Comparison of ENCODE assay signal across 15 mouse cellular contexts in genomic region chr6:83302264-83302663, GRCm38 (mm10). TPM values are rescaled to one million over a fixed set of nuclear protein-coding genes. Genes with fewer than 3 reads are reported as not detected.
DNase-seq lines count a peak whose midpoint lies in the region; ATAC-seq and TF ChIP-seq lines count a peak whose summit lies in the region.
"Had no signal": no experiment of that assay in that cellular context is flagged by ENCODE, and none has a peak within 500 bp of the region (broad histone marks: within the 10 kb centered on the region; RNA-seq: fewer than 3 reads in every experiment).

No protein-coding gene starts in this region.

- no peaks in the 10 kb centered on the region for H3K9me3 ChIP-seq in midbrain, postnatal 0 days (ENCODE audit: low read length)
- no peaks in the 10 kb centered on the region for H3K9me3 ChIP-seq in midbrain, embryonic 15.5 days
- no peaks in the 10 kb centered on the region for H3K9me3 ChIP-seq in neural tube, embryonic 13.5 days
- H3K9me3 ChIP-seq in midbrain, embryonic 11.5 days (ENCODE audit: control insufficient read depth, low read length): no peaks in the 10 kb centered on the region
- H3K9me3 ChIP-seq: embryonic facial prominence, embryonic 12.5 days; limb, embryonic 12.5 days had no signal

- H3K27ac ChIP-seq in midbrain, postnatal 0 days (ENCODE audit: low read depth, low read length): no peak overlapping the region
- H3K27ac ChIP-seq in midbrain, embryonic 15.5 days: no peak overlapping the region
- H3K27ac ChIP-seq in neural tube, embryonic 13.5 days (replicated peaks): peak overlapping the region; percentile 70
- no peak overlapping the region for H3K27ac ChIP-seq in midbrain, embryonic 11.5 days (ENCODE audit: low read depth, low read length)
- H3K27ac ChIP-seq: embryonic facial prominence, embryonic 12.5 days; limb, embryonic 12.5 days had no signal

- H3K4me2 ChIP-seq in midbrain, postnatal 0 days (ENCODE audit: low read depth, low read length, poor library complexity, severe bottlenecking): no peak overlapping the region
- H3K4me2 ChIP-seq in midbrain, embryonic 15.5 days: no peak overlapping the region
- no peak overlapping the region for H3K4me2 ChIP-seq in neural tube, embryonic 13.5 days
- H3K4me2 ChIP-seq in midbrain, embryonic 11.5 days: no peak overlapping the region
- H3K4me2 ChIP-seq: embryonic facial prominence, embryonic 12.5 days; limb, embryonic 12.5 days had no signal

- TF ChIP-seq CTCF in midbrain, postnatal 0 days (IDR thresholded peaks at IDR 0.05): no peak

- no peak overlapping the region for H3K4me3 ChIP-seq in midbrain, postnatal 0 days (ENCODE audit: low read depth, low read length)
- no peak overlapping the region for H3K4me3 ChIP-seq in midbrain, embryonic 15.5 days
- no peak overlapping the region for H3K4me3 ChIP-seq in neural tube, embryonic 13.5 days
- no peak overlapping the region for H3K4me3 ChIP-seq in midbrain, embryonic 11.5 days (ENCODE audit: low read depth, low read length)
- H3K4me3 ChIP-seq: embryonic facial prominence, embryonic 12.5 days; limb, embryonic 12.5 days had no signal

- 79% methylated on average over 5 of the region's 5 CpGs for WGBS in midbrain, postnatal 0 days
- WGBS in midbrain, embryonic 15.5 days: 79% methylated on average over 5 of the region's 5 CpGs
- 42% methylated on average over 5 of the region's 5 CpGs for WGBS in neural tube, embryonic 13.5 days
- WGBS in midbrain, embryonic 11.5 days: 94% methylated on average over 5 of the region's 5 CpGs

- intact Hi-C loops in heart, postnatal 25 days (cut with DNase I): no loop called here

- no peaks in the 10 kb centered on the region for H3K4me1 ChIP-seq in midbrain, postnatal 0 days (ENCODE audit: insufficient read depth, low read length)
- no peaks in the 10 kb centered on the region for H3K4me1 ChIP-seq in midbrain, embryonic 15.5 days
- H3K4me1 ChIP-seq in neural tube, embryonic 13.5 days (replicated peaks): peaks cover 12% of the 10 kb centered on the region
- H3K4me1 ChIP-seq in midbrain, embryonic 11.5 days (ENCODE audit: control insufficient read depth, insufficient read depth, low read length): no peaks in the 10 kb centered on the region
- H3K4me1 ChIP-seq: embryonic facial prominence, embryonic 12.5 days had no signal

- ATAC-seq in midbrain, postnatal 0 days (ENCODE audit: low FRiP score): no peak
- no peak for ATAC-seq in midbrain, embryonic 15.5 days (replicated peaks)
- ATAC-seq in neural tube, embryonic 13.5 days (ENCODE audit: low read depth): peak; percentile 86
- ATAC-seq in midbrain, embryonic 11.5 days (ENCODE audit: low FRiP score): no peak
- ATAC-seq: forebrain, embryonic 16.5 days had no signal

- peaks cover 23% of the 10 kb centered on the region for H3K36me3 ChIP-seq in midbrain, postnatal 0 days (ENCODE audit: insufficient read depth, low read length)
- H3K36me3 ChIP-seq in midbrain, embryonic 15.5 days (replicated peaks): peaks cover 5% of the 10 kb centered on the region
- peaks cover 27% of the 10 kb centered on the region for H3K36me3 ChIP-seq in neural tube, embryonic 13.5 days
- no peaks in the 10 kb centered on the region; the same call in 1 of the 2 replicates for H3K36me3 ChIP-seq in midbrain, embryonic 11.5 days (ENCODE audit: control insufficient read depth, insufficient read depth, low read length)

- H3K27me3 ChIP-seq in midbrain, postnatal 0 days (ENCODE audit: insufficient read depth, low read length): no peaks in the 10 kb centered on the region
- no peaks in the 10 kb centered on the region for H3K27me3 ChIP-seq in midbrain, embryonic 15.5 days (replicated peaks)
- no peaks in the 10 kb centered on the region for H3K27me3 ChIP-seq in neural tube, embryonic 13.5 days
- no peaks in the 10 kb centered on the region for H3K27me3 ChIP-seq in midbrain, embryonic 11.5 days (ENCODE audit: control insufficient read depth, insufficient read depth, low read length)
- H3K27me3 ChIP-seq: embryonic facial prominence, embryonic 12.5 days; limb, embryonic 12.5 days had no signal

- peak; percentile 40 for DNase-seq in heart, adult 8-10 months (ENCODE audit: low spot score)
- no peak for DNase-seq in heart, postnatal 25 days (ENCODE audit: low spot score)
- peak; percentile 64 for DNase-seq in midbrain, postnatal 0 days (ENCODE audit: low spot score)
- peak; percentile 52 for DNase-seq in gonadal fat pad, adult 2 months (ENCODE audit: low read depth)
- DNase-seq in midbrain, embryonic 11.5 days (ENCODE audit: low spot score, missing footprints): no peak
- DNase-seq in spleen, postnatal 14 days (ENCODE audit: low spot score in 2 of 2): no peak
- DNase-seq: heart, postnatal 4 days; layer of hippocampus, adult 9-11 months; lung, postnatal 10 days; midbrain, embryonic 14.5 days had no signal

- no peak overlapping the region for H3K9ac ChIP-seq in midbrain, postnatal 0 days (replicated peaks; ENCODE audit: low read length, poor library complexity, severe bottlenecking)
- H3K9ac ChIP-seq in midbrain, embryonic 15.5 days: no peak overlapping the region
- H3K9ac ChIP-seq in neural tube, embryonic 13.5 days: no peak overlapping the region
- H3K9ac ChIP-seq in midbrain, embryonic 11.5 days (ENCODE audit: low read length): no peak overlapping the region
- H3K9ac ChIP-seq: embryonic facial prominence, embryonic 12.5 days; limb, embryonic 12.5 days had no signal

RNA-seq across cellular contexts. Expression of gene Mthfd2, which starts 23.4 kb away (rescaled TPM):
- 1 to 10 TPM; 1.0 to 2.2 (median 1.9) TPM for total RNA-seq in heart, adult 8-10 months (2022)
- 1 to 10 TPM; 2.4 to 2.6 TPM for total RNA-seq in heart, postnatal 25 days (2021)
- total RNA-seq in midbrain, postnatal 0 days (2014; rRNA removed): 19.2 and 24.0 TPM in 2 replicates
- 27.0 and 32.0 TPM in 2 replicates for polyA plus RNA-seq in midbrain, postnatal 0 days (2015; fragmentation: Nextera tagmentation; extraction: Ambion mirVana)
- polyA plus RNA-seq in midbrain, embryonic 15.5 days (2015; fragmentation: Nextera tagmentation; extraction: Ambion mirVana): 28.9 and 31.0 TPM in 2 replicates
- polyA plus RNA-seq in gonadal fat pad, adult 2 months (2012; rRNA removed): 37.8 and 49.5 TPM in 2 replicates
- polyA plus RNA-seq in neural tube, embryonic 13.5 days (2015; fragmentation: Nextera tagmentation; extraction: Ambion mirVana): 27.6 and 27.8 TPM in 2 replicates
- 48.0 and 51.6 TPM in 2 replicates for polyA plus RNA-seq in midbrain, embryonic 11.5 days (2014; fragmentation: Nextera tagmentation; extraction: Ambion mirVana)

RNA-seq across cellular contexts. Expression of gene Mob1a, which starts 23.6 kb away (rescaled TPM):
- total RNA-seq in heart, adult 8-10 months (2022): 10 to 100 TPM; 15.5 to 28.4 (median 20.2) TPM
- total RNA-seq in heart, postnatal 25 days (2021): 10 to 100 TPM; 24.9 to 25.0 TPM
- total RNA-seq in midbrain, postnatal 0 days (2014; rRNA removed): 23.2 and 31.6 TPM in 2 replicates
- 8.7 and 9.0 TPM in 2 replicates for polyA plus RNA-seq in midbrain, postnatal 0 days (2015; fragmentation: Nextera tagmentation; extraction: Ambion mirVana)
- 22.8 and 23.4 TPM in 2 replicates for polyA plus RNA-seq in midbrain, embryonic 15.5 days (2015; fragmentation: Nextera tagmentation; extraction: Ambion mirVana)
- 39.3 and 41.2 TPM in 2 replicates for polyA plus RNA-seq in gonadal fat pad, adult 2 months (2012; rRNA removed)
- polyA plus RNA-seq in neural tube, embryonic 13.5 days (2015; fragmentation: Nextera tagmentation; extraction: Ambion mirVana): 29.2 and 32.8 TPM in 2 replicates
- polyA plus RNA-seq in midbrain, embryonic 11.5 days (2014; fragmentation: Nextera tagmentation; extraction: Ambion mirVana): 73.7 and 82.0 TPM in 2 replicates

RNA-seq across cellular contexts. Expression of gene Bola3, which starts 46.7 kb away (rescaled TPM):
- 100 to 1,000 TPM; 295 to 417 (median 378) TPM for total RNA-seq in heart, adult 8-10 months (2022)
- 100 to 1,000 TPM; 371 to 393 TPM for total RNA-seq in heart, postnatal 25 days (2021)
- total RNA-seq in midbrain, postnatal 0 days (2014; rRNA removed): 9.6 and 10.6 TPM in 2 replicates
- polyA plus RNA-seq in midbrain, postnatal 0 days (2015; fragmentation: Nextera tagmentation; extraction: Ambion mirVana): 46.2 and 51.2 TPM in 2 replicates
- polyA plus RNA-seq in midbrain, embryonic 15.5 days (2015; fragmentation: Nextera tagmentation; extraction: Ambion mirVana): 44.0 and 54.3 TPM in 2 replicates
- polyA plus RNA-seq in gonadal fat pad, adult 2 months (2012; rRNA removed): 20.1 and 20.2 TPM in 2 replicates
- 68.5 and 70.4 TPM in 2 replicates for polyA plus RNA-seq in neural tube, embryonic 13.5 days (2015; fragmentation: Nextera tagmentation; extraction: Ambion mirVana)
- polyA plus RNA-seq in midbrain, embryonic 11.5 days (2014; fragmentation: Nextera tagmentation; extraction: Ambion mirVana): 134 and 144 TPM in 2 replicates

Comparison
In these comparisons a context has a peak if more than half of its experiments do, and no peak if none do; other contexts are left out.
1. DNase-seq: peak in heart, adult 8-10 months (single experiment), midbrain, postnatal 0 days (single experiment) and gonadal fat pad, adult 2 months (single experiment); none in heart, postnatal 25 days (single experiment), midbrain, embryonic 11.5 days (single experiment) and spleen, postnatal 14 days (0 of 2).